Mouse (Mus musculus) C2C12 (cell line): ENCODE data around the gene Dock7.

Experiments used
- MAX ChIP-seq: IDR thresholded peaks from one replicate; pipeline ENCODE4 v1.6.1; 2011; ENCODE audit warnings: mild to moderate bottlenecking, control low read depth
- USF1 ChIP-seq: IDR thresholded peaks from one replicate; pipeline ENCODE4 v1.6.1; 2011; ENCODE audit warnings: low read depth, mild to moderate bottlenecking, control low read depth, moderate library complexity

DNA sequence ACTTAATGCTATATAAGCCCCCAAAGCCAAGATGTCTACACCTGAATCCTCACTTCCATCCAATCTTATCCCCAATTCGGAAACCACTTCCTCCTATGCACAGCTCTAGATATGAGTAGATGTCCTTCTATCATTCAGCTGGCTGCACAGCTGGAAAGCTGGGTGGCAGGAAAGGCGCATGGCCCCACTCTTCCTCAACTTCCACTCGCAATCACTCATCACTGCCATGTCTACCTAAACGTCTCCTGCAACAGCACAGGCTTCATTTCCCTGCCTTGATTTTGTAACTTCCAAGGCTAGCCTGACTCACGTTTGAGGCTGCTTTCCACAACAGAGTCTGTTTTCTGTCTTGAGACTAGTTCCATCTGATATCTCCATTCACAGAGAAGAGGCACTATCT lies 1.7 kb downstream of the Dock7 start:
- TF ChIP-seq MAX (no peak), USF1 (no peak)
